Mouse (Mus musculus): ENCODE data around the gene Lin52.

DNA sequence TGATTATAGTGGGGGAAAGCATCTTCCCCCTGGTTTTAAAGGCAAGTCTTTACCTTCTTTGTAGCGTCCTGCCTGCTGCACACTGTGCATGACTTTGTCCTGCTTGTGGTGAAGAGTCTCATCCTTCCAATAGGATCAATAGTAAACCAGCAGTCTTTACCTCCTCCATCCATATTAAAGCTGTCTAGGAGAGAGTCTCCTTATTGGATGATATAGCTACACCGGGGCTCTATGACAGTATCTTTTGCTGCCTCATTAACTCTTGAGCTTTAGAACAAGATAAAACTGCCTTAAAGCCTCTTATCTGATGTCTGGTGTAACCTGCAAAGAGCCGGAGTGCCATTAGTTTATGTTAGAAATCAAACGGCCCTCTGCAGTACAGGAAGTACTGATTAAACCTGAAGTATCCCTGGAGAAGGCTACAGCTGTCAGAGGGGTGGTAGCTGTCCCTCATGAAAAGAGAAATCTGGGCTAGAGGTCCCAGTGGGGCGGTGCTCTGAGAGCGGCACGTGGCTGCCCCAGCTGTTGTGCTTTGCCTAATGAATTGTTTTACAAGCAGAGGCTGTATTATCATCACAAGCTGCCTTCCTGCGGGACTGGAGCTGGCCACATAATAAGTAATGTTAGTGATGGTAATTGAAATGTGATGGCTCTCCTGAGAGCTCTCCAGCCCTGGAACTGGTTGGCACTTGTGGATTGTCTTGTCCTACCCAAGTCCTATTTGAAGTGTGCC lies 36.3 kb downstream of the Lin52 start:
- TF ChIP-seq CTCF (IDR thresholded peaks at IDR 0.05; ENCODE audit: low read depth) (no peak), EP300 (optimal IDR thresholded peaks at IDR 0.05) (no peak)
